Mouse (Mus musculus) intestine, embryonic 15.5 days (tissue): ENCODE data around the gene Shisal1. TPM values are rescaled to one million over a fixed set of nuclear protein-coding genes. Genes with fewer than 3 reads are reported as not detected.
A peak's percentile ranks its signal among the peaks of the same experiment; 100 is the strongest.

ENCODE experiments used
- ATAC-seq: fragments of 200-750 bp; cut with Nextera tagmentation; 2 replicates; pipeline ENCODE4 v1.8.0; 2017; ENCODE audit warnings: moderate TSS enrichment, moderate library complexity
- H3K27ac ChIP-seq: fragments of 300-500 bp; sonication (generic); 2 replicates; pipeline ENCODE4 v1.5.1; 2015; ENCODE audit warnings: mild to moderate bottlenecking, inconsistent platforms
- H3K27me3 ChIP-seq: fragments of 300-500 bp; sonication (generic); replicated peaks from 2 replicates; pipeline ENCODE4 v1.6.1; 2015; ENCODE audit warnings: inconsistent platforms
- H3K36me3 ChIP-seq: fragments of 300-500 bp; sonication (generic); 2 replicates; pipeline ENCODE4 v1.6.1; 2015; ENCODE audit warnings: inconsistent platforms
- H3K4me1 ChIP-seq: fragments of 300-500 bp; sonication (generic); replicated peaks from 2 replicates; pipeline ENCODE4 v1.6.1; 2015; ENCODE audit warnings: inconsistent platforms
- H3K4me2 ChIP-seq: fragments of 300-500 bp; sonication (generic); replicated peaks from 2 replicates; pipeline ENCODE4 v1.6.1; 2015; ENCODE audit warnings: mild to moderate bottlenecking, inconsistent platforms
- H3K4me3 ChIP-seq: fragments of 300-500 bp; sonication (generic); replicated peaks from 2 replicates; pipeline ENCODE4 v1.5.1; 2015; ENCODE audit warnings: inconsistent platforms
- H3K9ac ChIP-seq: fragments of 300-500 bp; sonication (generic); 2 replicates; pipeline ENCODE4 v1.6.1; 2015; ENCODE audit warnings: inconsistent platforms
- H3K9me3 ChIP-seq: fragments of 300-500 bp; sonication (generic); 2 replicates; pipeline ENCODE4 v1.6.1; 2016; ENCODE audit warnings: inconsistent platforms
- WGBS: fragments of 180-500 bp; shearing (Covaris S2); methylation state at CpG from one replicate; pipeline ENCODE4 v1.1.7; 2015; 5-methylcytosine and 5-hydroxymethylcytosine counted together
- polyA plus RNA-seq: library from polyadenylated mRNA; unstranded; fragments of >200 nt; fragmentation: Nextera tagmentation; extraction: Ambion mirVana; gene quantifications from 2 replicates; pipeline ENCODE4 v1.2.1, GENCODE M21; 2015

Shisal1 gene
- polyA plus RNA-seq, 1 experiment from 2014 or later, result 2.2 TPM

DNA sequence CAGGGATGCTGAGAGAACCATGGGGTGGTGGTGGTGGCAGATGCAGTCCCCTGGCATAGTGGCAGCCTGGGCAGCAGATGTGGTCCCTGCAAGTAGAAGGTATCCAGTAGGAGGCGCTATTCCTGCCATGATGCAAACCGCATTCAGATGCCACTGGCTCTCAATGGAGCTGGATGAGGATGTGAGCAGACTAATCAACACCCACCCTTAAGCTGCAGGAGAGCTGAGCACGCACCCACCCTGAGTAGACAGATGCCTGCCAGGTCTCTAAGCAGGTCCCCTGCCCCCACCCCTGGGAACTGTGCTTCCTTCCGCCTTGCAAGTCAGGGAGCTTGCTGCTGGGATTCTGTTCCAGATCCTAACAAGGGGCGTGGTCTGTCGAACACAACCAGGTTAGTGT lies 53.6 kb downstream of the Shisal1 start:
- Histone ChIP-seq H3K4me3 (no peak overlapping the region), H3K27ac (no peak overlapping the region), H3K4me2 (no peak overlapping the region), H3K36me3 (no peaks in the 10 kb centered on the region), H3K9me3 (no peaks in the 10 kb centered on the region), H3K4me1 (0 out of 2 replicates have a peak, but pooled peaks cover 13% of the 10 kb centered on the region), H3K9ac (no peak overlapping the region), H3K27me3 (no peaks in the 10 kb centered on the region)
- WGBS, result 36% methylated on average over 6 of the region's 6 CpGs
- peak; percentile 40 for ATAC-seq

DNA sequence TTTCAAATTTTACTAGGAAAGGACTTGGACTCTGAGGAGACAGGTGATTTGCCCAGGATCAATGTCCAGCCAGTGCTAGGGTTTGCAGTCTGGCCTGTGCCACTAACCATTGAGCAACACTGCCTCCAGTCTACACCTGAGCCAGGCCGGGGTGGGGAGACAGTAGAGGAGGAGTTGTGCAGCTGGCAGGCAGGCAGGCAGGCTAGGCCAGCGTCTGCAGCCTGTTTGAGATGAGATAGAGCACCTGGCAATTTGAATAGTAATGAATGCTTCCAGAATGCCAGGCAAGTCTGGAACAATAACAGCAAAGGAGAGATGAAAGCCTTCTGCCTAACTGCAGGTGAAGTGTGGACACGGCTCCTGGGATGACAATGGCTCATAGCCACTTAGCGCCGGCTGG lies 54.1 kb downstream of the Shisal1 start:
- Histone ChIP-seq H3K4me1 (0 out of 2 replicates have a peak, but pooled peaks cover 13% of the 10 kb centered on the region), H3K36me3 (no peaks in the 10 kb centered on the region), H3K4me2 (no peak overlapping the region), H3K9ac (no peak overlapping the region), H3K27me3 (no peaks in the 10 kb centered on the region), H3K4me3 (no peak overlapping the region), H3K9me3 (no peaks in the 10 kb centered on the region), H3K27ac (no peak overlapping the region)
- ATAC-seq, result no peak
- 56% methylated on average over 5 of the region's 5 CpGs for WGBS

DNA sequence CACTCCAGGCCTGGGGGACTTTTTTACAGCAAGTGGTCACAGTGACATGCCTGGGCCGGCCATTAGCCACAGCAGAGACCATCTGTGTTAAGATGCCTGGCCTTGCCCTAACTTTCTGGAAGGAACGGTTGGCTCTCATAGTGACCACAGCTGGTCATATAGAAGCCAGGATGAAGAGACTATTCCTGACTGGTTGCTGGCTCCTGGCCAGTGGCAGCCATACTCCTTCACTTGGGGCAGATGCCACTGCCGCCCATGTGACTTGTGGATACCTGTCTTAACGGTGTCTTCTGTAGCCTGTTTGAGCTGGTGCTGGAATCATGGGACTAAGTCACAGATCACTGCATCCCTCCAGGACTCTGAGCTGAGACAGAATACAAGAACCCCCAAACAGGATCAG lies 54.8 kb downstream of the Shisal1 start:
- H3K4me1 ChIP-seq, result 0 out of 2 replicates have a peak, but pooled peaks cover 13% of the 10 kb centered on the region
- H3K9me3 ChIP-seq, result no peaks in the 10 kb centered on the region
- H3K27ac ChIP-seq, result no peak overlapping the region
- no peak overlapping the region for H3K9ac ChIP-seq
- H3K36me3 ChIP-seq, result no peaks in the 10 kb centered on the region
- H3K27me3 ChIP-seq, result no peaks in the 10 kb centered on the region
- WGBS, result 89% methylated on average over 4 of the region's 4 CpGs
- no peak overlapping the region for H3K4me3 ChIP-seq
- no peak for ATAC-seq
- no peak overlapping the region for H3K4me2 ChIP-seq

DNA sequence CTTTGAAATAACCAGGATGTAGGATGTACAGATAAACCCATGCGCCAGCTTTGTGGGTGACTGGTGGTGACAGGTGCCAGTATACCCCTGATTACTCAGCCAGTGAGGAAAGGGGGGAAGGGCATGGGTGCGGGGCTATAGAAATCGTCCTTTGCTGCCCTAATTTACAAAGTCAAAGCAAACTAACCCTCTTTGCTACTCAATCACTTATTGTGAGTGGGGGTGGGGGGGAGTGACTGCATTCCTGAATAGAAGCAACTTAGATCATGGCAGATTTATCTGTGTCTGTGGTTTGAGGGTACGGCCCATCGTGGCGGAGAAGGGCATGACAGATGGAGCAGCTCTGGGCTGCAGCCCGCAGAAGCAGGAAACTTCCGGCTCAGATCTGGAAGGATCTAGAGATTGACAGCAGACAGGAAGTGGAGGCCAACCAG lies 58.2 kb downstream of the Shisal1 start:
- WGBS, result 81% methylated on average over 8 of the region's 8 CpGs
- ATAC-seq, result no peak
- no peaks in the 10 kb centered on the region for H3K36me3 ChIP-seq
- no peak overlapping the region for H3K4me3 ChIP-seq
- no peak overlapping the region for H3K4me2 ChIP-seq
- no peak overlapping the region for H3K9ac ChIP-seq
- no peaks in the 10 kb centered on the region for H3K27me3 ChIP-seq
- H3K4me1 ChIP-seq, result 0 out of 2 replicates have a peak, but pooled peaks cover 4% of the 10 kb centered on the region
- H3K27ac ChIP-seq, result no peak overlapping the region
- no peaks in the 10 kb centered on the region for H3K9me3 ChIP-seq

DNA sequence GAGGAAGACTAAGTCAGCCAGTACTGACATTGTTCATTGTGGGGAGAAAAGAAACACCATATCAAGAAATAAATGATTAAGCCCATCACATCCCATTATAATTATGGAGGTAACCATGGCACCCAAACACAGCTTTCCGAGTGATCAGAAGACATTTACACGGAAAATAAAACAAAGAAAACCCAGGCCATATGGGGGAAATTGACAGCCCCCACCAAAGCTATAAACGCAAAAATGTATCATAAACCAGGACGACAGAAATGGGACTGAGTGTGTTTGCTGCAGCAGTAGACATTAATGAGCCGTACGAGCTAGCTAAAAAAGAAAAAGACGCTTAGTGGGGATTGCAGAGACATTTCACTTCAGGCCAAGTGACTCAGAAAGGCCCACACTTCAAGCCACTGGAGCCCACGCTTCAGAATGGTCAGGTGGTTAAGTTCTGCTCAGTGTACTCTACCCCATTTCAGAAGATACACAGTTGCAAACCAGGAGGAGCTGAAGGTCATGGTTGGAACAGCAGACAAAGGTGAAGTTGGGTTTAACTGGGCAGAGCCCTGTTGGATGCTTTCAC lies 60.8 kb downstream of the Shisal1 start:
- H3K27ac ChIP-seq, result no peak overlapping the region
- H3K9me3 ChIP-seq, result no peaks in the 10 kb centered on the region
- no peaks in the 10 kb centered on the region for H3K27me3 ChIP-seq
- no peak overlapping the region for H3K4me3 ChIP-seq
- H3K9ac ChIP-seq, result no peak overlapping the region
- no peaks in the 10 kb centered on the region for H3K4me1 ChIP-seq
- WGBS, result 81% methylated on average over 8 of the region's 8 CpGs
- no peak overlapping the region for H3K4me2 ChIP-seq
- ATAC-seq, result no peak
- H3K36me3 ChIP-seq, result no peaks in the 10 kb centered on the region

DNA sequence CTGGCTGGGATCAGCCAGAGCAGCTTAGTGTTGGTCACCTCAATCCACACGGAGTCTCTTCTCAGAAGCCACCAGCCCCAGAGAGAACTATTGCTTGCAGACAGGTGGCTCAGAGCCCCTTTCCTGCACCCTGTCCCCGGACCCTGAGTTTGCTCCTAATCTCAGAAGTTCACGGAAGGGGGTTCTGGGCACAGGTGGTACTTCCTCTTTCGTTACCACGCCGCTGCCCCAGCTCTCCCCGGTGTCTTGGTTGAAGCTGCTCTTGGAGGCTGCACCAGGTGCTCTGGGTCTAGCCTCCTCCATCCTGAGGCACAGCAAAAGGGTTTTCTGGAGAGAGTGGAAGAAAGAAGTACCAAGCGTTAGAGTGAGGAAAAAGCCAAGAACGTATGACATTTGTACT lies 62.8 kb downstream of the Shisal1 start:
- 89% methylated on average over 9 of the region's 9 CpGs for WGBS
- no peak overlapping the region for H3K27ac ChIP-seq
- no peak for ATAC-seq
- no peak overlapping the region for H3K4me2 ChIP-seq
- H3K36me3 ChIP-seq, result no peaks in the 10 kb centered on the region
- no peaks in the 10 kb centered on the region for H3K9me3 ChIP-seq
- H3K4me3 ChIP-seq, result no peak overlapping the region
- no peak overlapping the region for H3K9ac ChIP-seq
- 0 out of 2 replicates have a peak, but pooled peaks cover 4% of the 10 kb centered on the region for H3K4me1 ChIP-seq
- no peaks in the 10 kb centered on the region for H3K27me3 ChIP-seq

DNA sequence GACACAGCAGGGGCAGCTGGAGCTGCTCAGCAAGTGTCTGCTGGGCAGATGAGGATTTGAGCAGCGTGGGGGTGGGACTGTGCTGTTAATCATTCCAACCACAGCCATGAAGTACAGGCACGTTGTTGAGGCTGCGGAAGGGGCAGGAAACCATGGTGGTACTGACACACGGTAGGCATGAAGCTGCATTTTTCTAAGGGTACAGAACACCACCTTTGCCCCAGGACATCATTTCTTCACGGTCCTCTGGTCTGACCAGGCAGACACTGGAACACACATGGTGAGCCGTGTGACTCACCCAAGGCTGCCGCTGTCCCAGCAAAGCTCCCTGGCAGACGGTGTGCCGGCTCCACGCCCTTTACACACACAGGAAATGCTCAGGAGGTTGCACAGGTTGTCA lies 66.7 kb downstream of the Shisal1 start:
- H3K36me3 ChIP-seq, result no peaks in the 10 kb centered on the region
- WGBS, result 48% methylated on average over 10 of the region's 10 CpGs

DNA sequence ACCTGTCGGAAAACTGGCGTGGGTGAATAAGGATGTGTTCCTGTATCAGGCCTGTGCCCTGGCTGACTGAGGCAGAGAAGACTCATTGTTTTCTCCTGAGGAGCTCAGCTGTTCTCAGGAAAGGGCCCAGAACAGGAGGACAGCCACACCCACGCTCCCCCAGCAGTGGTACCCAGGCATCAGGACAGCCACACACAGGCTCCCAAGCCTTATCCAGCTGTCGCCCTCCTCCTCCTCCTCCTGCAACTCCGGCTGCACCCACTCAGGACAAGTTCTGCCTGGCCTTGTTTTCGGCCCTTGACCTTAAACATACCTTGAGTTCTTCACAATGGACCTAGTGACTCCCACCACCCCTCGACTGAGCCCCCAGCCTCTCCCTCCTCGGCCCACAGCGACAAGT lies 68.2 kb downstream of the Shisal1 start:
- ATAC-seq, result no peak
- Histone ChIP-seq H3K4me3 (no peak overlapping the region), H3K4me2 (no peak overlapping the region), H3K36me3 (no peaks in the 10 kb centered on the region), H3K4me1 (0 out of 2 replicates have a peak, but pooled peaks cover 4% of the 10 kb centered on the region), H3K9ac (no peak overlapping the region), H3K9me3 (0 out of 2 replicates have a peak, but pooled peaks cover 5% of the 10 kb centered on the region), H3K27ac (no peak overlapping the region), H3K27me3 (no peaks in the 10 kb centered on the region)
- 80% methylated on average over 9 of the region's 9 CpGs for WGBS

More for the DNA sequence above, 66.7 kb downstream of the Shisal1 start:
- H3K27me3 ChIP-seq, result no peaks in the 10 kb centered on the region
- ATAC-seq, result peak; percentile 84
- 0 out of 2 replicates have a peak, but pooled peaks cover 4% of the 10 kb centered on the region for H3K4me1 ChIP-seq
- H3K9me3 ChIP-seq, result 0 out of 2 replicates have a peak, but pooled peaks cover 3% of the 10 kb centered on the region
- no peak overlapping the region for H3K27ac ChIP-seq
- no peak overlapping the region for H3K9ac ChIP-seq
- H3K4me2 ChIP-seq, result no peak overlapping the region
- H3K4me3 ChIP-seq, result no peak overlapping the region

DNA sequence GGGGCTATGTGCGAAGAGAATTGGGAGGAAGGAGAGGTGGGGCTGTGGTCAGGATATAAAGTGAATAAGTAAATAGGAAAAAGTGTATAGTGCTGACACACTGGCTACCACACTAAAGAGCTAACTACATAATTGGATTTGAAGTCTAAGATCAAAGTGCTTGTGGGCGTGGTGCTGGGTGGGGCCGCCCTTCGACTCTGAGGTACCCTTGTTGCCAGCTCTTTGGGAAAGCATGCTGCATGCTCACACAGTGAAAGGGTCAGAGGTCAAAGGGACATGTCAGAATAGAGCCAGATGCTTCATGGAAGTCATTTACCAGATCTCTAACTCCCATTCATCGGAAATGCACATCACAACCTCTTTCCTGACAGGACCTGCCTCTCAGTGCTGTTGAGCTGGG lies 74.1 kb downstream of the Shisal1 start:
- peak; percentile 77 for ATAC-seq
- WGBS, result 57% methylated on average over 5 of the region's 5 CpGs

DNA sequence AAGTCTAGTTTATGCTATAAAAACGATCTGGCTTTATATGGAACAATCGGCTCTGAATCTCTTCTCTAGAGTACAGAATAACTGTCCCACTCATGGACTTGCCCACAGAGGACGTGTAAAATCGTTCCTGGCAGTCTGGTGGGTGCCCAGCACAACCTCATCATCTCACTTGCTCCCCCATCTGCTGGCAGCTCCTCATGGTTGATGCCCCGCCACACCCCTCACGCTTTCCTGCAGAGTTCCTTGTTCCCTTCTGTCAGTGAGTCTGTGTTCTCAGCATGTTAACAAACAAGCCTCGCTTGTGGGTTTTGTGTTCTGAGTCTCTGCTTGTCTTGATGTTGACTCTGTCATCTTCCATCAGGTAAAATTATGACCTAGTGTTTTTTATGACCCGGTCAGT lies 79.5 kb downstream of the Shisal1 start:
- H3K27me3 ChIP-seq, result no peaks in the 10 kb centered on the region
- H3K4me2 ChIP-seq, result no peak overlapping the region
- no peaks in the 10 kb centered on the region for H3K36me3 ChIP-seq
- 75% methylated on average over 8 of the region's 8 CpGs for WGBS
- no peak overlapping the region for H3K27ac ChIP-seq
- H3K4me1 ChIP-seq, result 0 out of 2 replicates have a peak, but pooled peaks cover 3% of the 10 kb centered on the region
- no peak overlapping the region for H3K9ac ChIP-seq
- H3K4me3 ChIP-seq, result no peak overlapping the region
- no peak for ATAC-seq
- no peaks in the 10 kb centered on the region for H3K9me3 ChIP-seq

More for the DNA sequence above, 74.1 kb downstream of the Shisal1 start:
- Histone ChIP-seq H3K9ac (no peak overlapping the region), H3K4me3 (no peak overlapping the region), H3K4me2 (no peak overlapping the region), H3K27me3 (no peaks in the 10 kb centered on the region), H3K9me3 (0 out of 2 replicates have a peak, but pooled peaks cover 5% of the 10 kb centered on the region), H3K36me3 (no peaks in the 10 kb centered on the region), H3K27ac (no peak overlapping the region), H3K4me1 (no peaks in the 10 kb centered on the region)

DNA sequence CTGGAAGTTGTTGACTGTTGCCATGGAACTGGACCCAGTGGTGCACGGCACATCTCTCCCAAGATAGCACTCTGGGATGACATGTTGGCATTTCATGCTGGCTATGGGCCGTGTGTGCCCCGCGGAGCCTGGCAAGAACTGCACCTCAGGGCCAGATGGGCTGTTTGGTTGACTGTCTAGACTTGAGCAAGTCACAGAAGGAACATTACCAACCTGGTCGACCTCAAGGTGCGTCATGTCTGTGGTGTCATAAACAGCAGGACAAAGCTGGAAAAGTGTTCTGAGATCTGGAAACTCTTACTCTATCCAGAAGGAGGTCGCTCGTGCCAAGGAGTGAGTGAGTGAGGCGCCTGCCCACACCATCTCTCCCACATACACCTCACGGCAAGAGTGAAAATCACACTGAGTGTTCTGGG lies 80.3 kb downstream of the Shisal1 start:
- 85% methylated on average over 10 of the region's 10 CpGs for WGBS
- Histone ChIP-seq H3K4me3 (no peak overlapping the region), H3K4me2 (no peak overlapping the region), H3K36me3 (no peaks in the 10 kb centered on the region), H3K9ac (no peak overlapping the region), H3K4me1 (0 out of 2 replicates have a peak, but pooled peaks cover 3% of the 10 kb centered on the region), H3K27me3 (no peaks in the 10 kb centered on the region), H3K27ac (no peak overlapping the region), H3K9me3 (no peaks in the 10 kb centered on the region)
- no peak for ATAC-seq

DNA sequence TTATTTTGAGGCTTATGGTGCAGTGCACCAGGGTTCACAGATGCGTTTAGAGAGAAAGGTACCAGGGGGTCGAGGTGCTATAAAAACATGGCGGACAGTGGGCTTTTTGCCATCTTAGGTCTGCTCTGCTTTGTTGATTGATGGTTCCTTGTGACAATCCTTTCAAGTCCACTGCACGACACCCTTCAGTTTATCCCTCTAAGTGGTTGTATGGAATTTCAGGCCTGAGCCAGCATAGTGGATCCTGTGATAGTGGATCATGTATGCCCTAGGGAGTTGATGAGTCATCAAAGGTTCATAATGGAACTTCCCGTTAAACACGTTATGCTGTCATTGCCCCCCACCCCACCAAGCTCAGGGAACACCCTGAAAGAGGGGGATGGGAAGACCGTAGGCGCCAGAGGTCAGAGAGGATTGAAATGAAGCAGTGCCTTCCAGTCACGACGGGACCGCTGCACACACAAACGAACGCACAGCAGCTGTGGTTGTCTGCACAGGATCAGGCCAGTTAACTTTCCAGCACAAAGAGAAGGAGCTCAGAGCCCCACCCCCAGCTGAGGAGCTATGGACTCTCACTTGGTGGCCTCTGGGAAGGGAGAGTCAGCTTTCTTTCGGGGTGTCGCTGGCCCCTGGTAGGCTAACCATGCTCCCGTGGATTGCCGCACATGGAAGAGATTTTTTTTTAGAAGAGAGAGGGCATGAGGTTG lies 81.1 kb downstream of the Shisal1 start:
- no peak overlapping the region for H3K9ac ChIP-seq
- no peaks in the 10 kb centered on the region for H3K36me3 ChIP-seq
- no peak overlapping the region for H3K4me2 ChIP-seq
- no peak overlapping the region for H3K4me3 ChIP-seq
- H3K27ac ChIP-seq, result no peak overlapping the region
- no peaks in the 10 kb centered on the region for H3K9me3 ChIP-seq
- 49% methylated on average over 17 of the region's 17 CpGs for WGBS
- ATAC-seq, result no peak
- H3K27me3 ChIP-seq, result no peaks in the 10 kb centered on the region
- 0 out of 2 replicates have a peak, but pooled peaks cover 3% of the 10 kb centered on the region for H3K4me1 ChIP-seq
